Mouse (Mus musculus): ENCODE results near the gene Six3. TPM values are rescaled to one million over a fixed set of nuclear protein-coding genes. Genes with fewer than 3 reads are reported as not detected.

The Six3 gene
- total RNA-seq, 4 experiments from 2014 or later = not detected

- DNase-seq (ENCODE audit: low spot score) = no peak
Observed at GRCm38 (mm10) chr17:85612526-85613265, 712 bp upstream of the Six3 start.

- no peak for DNase-seq (ENCODE audit: low spot score)
Observed at GRCm38 (mm10) chr17:85614011-85614721, 758 bp downstream of the Six3 start.

GRCm38 (mm10) chr17:85614722-85615331, 1.4 kb downstream of the Six3 start:
- no peak for DNase-seq (ENCODE audit: low spot score)

- no peak for DNase-seq (ENCODE audit: low spot score)
Observed at GRCm38 (mm10) chr17:85615586-85615985, 2.2 kb downstream of the Six3 start.

GRCm38 (mm10) chr17:85616526-85617500, 3.4 kb downstream of the Six3 start:
- no peak for DNase-seq (ENCODE audit: low spot score)

GRCm38 (mm10) chr17:85617566-85618358, 4.4 kb downstream of the Six3 start:
- no peak for DNase-seq (ENCODE audit: low spot score)

GRCm38 (mm10) chr17:85618359-85619112, 5.1 kb downstream of the Six3 start:
- no peak for DNase-seq (ENCODE audit: low spot score)

GRCm38 (mm10) chr17:85619113-85620085, 6.0 kb downstream of the Six3 start:
- DNase-seq (ENCODE audit: low spot score) = no peak

GRCm38 (mm10) chr17:85620086-85620481, 6.7 kb downstream of the Six3 start:
- DNase-seq (ENCODE audit: low spot score) = no peak

GRCm38 (mm10) chr17:85620680-85621504, 7.5 kb downstream of the Six3 start:
- DNase-seq (ENCODE audit: low spot score) = no peak

GRCm38 (mm10) chr17:85621505-85622310, 8.3 kb downstream of the Six3 start:
- DNase-seq (ENCODE audit: low spot score) = no peak

GRCm38 (mm10) chr17:85622493-85623157, 9.2 kb downstream of the Six3 start:
- DNase-seq (ENCODE audit: low spot score) = no peak

- no peak for DNase-seq (ENCODE audit: low spot score)
Observed at GRCm38 (mm10) chr17:85623161-85624050, 10.0 kb downstream of the Six3 start.

GRCm38 (mm10) chr17:85624051-85624420, 10.6 kb downstream of the Six3 start:
- DNase-seq (ENCODE audit: low spot score) = no peak

All from heart, adult 8-10 months (tissue).